Mouse (Mus musculus) gastrocnemius, adult 18-20 months (tissue): ENCODE measurements at regions not wholly inside any gene's neighbourhood (a gene's known extent, or its start where the extent isn't known, plus 50 kb on each side); places are given as distances from the start of the nearest gene placed in this dataset.

Source experiments
- DNase-seq: peaks from one replicate; pipeline ENCODE4 v3.0.0; 2021; ENCODE audit warnings: low spot score

- DNase-seq, result no peak
These were observed 82.2 kb downstream of the Rap2a start for GRCm38 (mm10) chr14:120560416-120560815.

DNA sequence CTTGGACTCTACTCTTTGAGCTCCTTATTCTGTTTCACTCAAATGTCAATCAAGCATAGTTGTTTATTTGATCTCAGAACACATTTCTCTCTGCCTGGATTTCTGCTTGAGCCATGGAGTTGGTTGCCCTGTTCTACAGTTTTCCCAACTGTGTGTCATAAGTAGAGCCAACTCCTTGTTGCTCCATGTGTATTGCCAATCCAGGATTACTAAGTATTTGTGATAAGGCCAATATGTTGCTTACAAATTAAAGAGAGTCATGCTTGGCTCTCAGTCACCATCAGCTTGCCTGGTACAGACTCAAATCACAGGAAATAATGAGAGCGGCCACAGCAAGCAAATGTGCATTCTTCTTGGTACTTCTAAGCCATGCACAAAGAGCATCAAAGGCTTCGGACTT is 82.7 kb downstream of the Rap2a start:
- DNase-seq, result no peak

GRCm38 (mm10) chr14:120566945-120567344 is 88.7 kb downstream of the Rap2a start:
- DNase-seq, result no peak

DNA sequence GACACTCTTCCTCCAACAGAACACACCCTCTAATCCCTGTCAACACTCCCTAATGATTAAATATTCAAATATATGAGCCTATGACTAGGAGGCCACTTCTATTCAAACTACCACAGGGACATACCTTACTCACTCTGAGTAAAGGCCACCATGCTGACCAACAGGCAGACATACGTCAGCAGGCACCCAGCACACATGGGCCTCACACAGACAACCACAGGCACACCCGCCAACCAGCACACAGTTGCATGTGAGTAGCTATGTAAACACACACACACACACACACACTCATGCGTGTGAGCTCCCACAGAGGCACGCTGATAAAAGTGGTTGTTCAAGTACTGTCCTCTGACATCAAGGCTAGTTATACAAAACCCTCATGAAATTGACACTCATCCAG is 89.8 kb downstream of the Rap2a start:
- no peak for DNase-seq

- no peak for DNase-seq
These were observed 94.0 kb downstream of the Rap2a start for GRCm38 (mm10) chr14:120572238-120572637.

- DNase-seq, result no peak
These were observed 97.0 kb downstream of the Rap2a start for GRCm38 (mm10) chr14:120575202-120575601.

DNA sequence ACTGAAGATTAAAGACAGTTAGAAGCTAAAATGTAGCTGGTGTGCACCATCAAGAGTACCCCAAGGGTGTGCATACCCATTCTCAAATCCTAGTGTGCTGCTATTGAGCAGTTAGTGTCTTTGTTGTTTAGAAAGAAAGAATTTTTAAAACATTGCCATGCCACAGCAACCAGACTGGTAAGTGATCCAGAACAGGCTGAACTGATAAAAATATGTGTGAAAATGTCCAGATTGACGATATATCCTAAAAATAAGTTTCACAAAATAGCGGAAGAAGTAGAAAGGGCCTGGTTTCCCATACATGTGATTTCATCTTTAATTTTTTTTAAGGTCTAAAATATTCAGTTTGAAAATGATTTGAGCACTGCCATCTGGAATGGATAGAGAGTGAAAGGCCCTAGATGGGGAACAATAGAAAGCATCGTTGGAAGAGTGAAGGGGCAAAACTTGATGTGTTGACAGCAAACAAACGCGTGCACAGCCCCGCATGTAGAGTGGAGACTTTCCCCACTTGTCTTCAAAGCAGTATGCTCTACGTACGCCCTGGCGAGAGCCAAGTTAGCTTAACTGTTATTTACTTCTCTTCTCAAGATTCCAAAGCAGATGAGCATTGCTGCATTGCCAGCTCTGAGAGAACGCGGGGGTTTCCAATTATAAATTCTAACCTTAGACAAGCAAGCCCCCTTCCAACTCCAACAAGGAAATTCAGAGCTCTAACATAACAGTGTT is 100.3 kb downstream of the Rap2a start:
- DNase-seq, result no peak

DNA sequence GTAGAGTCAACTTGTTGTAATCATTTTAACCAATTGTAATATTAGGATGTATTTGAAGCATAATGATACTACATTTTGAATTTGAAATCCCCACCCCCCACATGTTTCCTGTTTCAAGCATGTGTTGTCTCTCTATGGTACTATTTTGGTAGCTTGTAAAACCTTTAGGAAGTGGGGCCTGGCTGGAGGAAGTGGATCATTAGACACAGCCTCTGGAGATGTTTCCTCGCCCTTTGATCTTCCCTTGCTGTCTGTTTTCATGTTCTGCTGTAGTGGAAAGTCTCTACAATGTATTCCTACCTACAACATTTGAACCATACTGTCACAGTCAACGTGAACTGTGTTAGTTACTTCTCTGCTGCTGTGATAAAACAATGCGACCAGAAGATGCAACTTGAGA is 105.6 kb downstream of the Rap2a start:
- DNase-seq, result no peak

- DNase-seq, result no peak
These were observed 113.9 kb downstream of the Rap2a start for GRCm38 (mm10) chr14:120592191-120592590.

- no peak for DNase-seq
These were observed 122.2 kb downstream of the Rap2a start for GRCm38 (mm10) chr14:120600414-120600935.

- no peak for DNase-seq
These were observed 123.3 kb downstream of the Rap2a start for GRCm38 (mm10) chr14:120601510-120601909.

GRCm38 (mm10) chr14:120603849-120604492 is 125.7 kb downstream of the Rap2a start:
- DNase-seq, result no peak

DNA sequence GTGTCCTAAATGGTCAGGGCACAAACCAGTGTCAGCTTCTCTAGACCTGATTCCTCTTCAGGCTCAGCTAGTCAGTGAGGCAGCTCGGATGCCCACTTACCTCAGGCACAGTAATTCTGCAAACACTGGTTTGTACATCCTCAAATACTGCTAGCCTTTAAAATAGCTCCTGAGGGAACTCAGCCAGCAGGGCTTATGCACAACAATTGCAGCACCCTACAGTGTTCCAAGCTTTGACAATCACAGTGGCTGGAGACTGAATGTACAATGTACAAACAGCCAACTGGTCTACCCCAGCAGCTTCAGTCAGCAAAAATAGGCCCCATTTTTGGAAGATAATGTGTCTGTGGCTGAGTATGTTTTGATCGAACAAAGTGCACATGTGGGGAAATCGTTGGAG is 129.6 kb downstream of the Rap2a start:
- no peak for DNase-seq

DNA sequence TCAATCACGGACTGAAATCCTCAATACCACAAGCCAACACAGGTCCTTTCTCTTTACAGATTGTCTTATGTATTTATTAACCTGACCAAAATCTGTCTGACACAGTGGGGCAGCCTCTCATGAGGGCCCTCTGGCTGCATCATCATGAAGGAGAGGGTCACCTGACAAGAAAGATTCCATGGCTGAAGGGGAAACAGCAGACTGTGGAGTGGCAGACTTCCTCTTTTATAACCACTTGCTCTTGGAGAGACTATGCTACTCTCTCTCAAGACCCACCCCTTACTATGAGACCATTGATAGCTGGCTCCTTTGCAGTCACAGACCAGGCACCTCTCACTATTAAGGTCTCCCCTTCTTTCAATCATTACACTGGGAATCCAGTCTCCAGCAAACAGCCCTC is 133.1 kb downstream of the Rap2a start:
- no peak for DNase-seq

GRCm38 (mm10) chr14:120626223-120626935 is 148.1 kb downstream of the Rap2a start:
- no peak for DNase-seq

- DNase-seq, result no peak
These were observed 148.7 kb downstream of the Rap2a start for GRCm38 (mm10) chr14:120626936-120627277.

- DNase-seq, result no peak
These were observed 154.5 kb downstream of the Rap2a start for GRCm38 (mm10) chr14:120632771-120633170.

GRCm38 (mm10) chr14:120636726-120637400 is 158.6 kb downstream of the Rap2a start:
- DNase-seq, result no peak

- DNase-seq, result no peak
These were observed 159.4 kb downstream of the Rap2a start for GRCm38 (mm10) chr14:120637486-120638125.

DNA sequence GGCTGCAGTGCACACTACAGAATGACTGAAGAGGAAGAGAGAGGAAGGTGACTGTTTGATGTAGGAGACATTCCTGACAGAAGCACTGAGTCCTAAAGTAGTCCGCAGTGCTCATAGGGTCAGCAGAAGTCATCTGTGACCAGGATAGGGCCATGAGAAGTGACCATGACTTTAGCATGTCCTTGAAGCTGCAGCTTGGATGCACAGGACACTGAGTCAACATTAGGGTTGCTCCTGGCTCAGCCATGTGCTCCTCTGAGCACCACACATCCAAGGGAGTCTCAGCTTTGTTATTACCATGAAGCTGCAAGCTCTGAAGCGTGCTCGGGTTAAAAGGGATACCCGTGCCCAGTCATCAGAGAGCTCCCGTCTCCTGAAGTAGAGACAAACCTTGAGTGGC is 164.3 kb downstream of the Rap2a start:
- no peak for DNase-seq

DNA sequence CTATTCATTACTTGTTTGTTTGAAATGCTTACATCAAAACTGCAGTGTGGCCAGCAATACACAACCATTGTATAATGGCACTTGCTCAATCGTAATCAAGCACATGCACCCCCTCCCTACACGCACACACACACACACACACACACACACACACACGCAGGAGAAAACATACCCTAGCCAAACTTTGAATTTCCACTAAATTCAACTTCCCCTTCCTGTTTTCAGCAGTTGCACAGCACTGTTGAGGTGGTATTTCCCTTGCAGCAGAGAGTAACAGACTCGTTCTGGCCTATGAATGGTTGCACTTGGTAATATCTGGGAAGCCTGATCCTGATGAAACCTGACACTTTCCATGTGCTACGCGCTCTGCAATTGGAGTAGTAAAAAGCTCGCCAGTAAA is 173.8 kb downstream of the Rap2a start:
- DNase-seq, result no peak
